Mouse (Mus musculus) CD4-positive, CD25-positive, alpha-beta regulatory T cell, adult 2 months (primary cell): ENCODE data around the gene Zfp318.

ENCODE experiments used
- DNase-seq: peaks from one replicate; pipeline ENCODE4 v3.0.0-alpha.2; 2012; ENCODE audit warnings: low read depth, low spot score

Zfp318 gene

GRCm38 (mm10) chr17:46383294-46384060, at the start of gene Zfp318:
Gene Zfp318, plus strand, starts transcription at chr17:46383731.
- DNase-seq: peak; percentile 96

DNA sequence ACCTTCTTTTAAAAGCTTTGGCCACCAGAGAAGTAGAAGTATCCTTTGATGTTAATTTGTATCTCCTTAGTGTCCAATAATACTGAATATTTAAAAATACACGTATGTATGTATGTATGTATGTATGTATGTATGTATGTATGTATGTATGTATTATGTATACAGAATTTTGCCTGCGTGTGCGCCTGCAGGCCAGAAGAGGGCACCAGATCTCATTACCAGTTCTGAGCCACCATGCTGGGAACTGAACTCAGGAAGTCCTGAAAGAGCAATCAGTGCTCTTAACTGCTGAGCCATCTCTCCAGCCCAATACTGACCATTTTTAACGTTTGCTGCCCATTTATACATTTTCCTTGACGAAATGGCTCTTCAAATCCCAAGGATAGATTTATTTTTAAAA, 47.1 kb upstream of the Zfp318 start:
- DNase-seq: peak; percentile 52

DNA sequence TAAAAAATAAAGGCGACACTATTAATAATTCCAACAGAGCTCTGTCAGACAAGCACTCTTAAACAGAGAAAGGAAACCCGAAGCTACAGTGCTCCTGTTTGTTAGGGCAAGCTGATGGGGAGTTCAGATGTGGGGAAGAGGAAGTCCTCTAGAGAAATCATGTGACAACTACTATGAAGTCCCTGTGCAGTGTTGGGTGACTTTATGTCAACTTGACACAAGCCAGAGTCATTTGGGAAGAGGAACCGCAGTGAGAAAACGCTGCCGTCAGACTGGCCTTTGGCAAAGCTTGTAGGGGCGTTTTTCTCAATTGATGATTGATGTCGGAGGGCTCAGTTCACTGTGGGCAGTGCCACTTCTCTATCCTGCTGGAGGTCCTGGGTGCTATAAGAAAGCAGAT, 42.3 kb upstream of the Zfp318 start:
- no peak for DNase-seq

- no peak for DNase-seq
Observed at GRCm38 (mm10) chr17:46351026-46351700, 32.4 kb upstream of the Zfp318 start.

DNA sequence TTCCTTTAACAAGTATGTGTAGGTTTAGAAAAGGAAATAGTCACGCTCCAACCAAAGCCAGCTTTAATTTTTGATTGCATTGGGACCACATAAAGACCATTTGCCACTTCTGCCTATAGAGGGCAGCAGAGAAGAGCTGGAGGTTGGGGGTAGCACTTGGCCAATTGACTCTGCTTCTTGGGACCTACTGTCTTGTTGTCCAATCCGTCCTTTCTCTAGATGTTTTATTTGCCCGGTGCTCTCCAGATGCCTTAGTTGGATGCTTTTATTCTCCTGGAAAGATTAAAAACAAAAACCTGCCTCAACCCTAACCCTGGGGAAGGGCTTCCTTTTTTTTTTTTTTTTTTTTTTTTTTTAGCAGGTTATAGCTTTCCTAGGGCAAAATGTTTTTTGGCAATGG, 11.7 kb upstream of the Zfp318 start:
- DNase-seq: peak; percentile 80

- peak; percentile 34 for DNase-seq
Observed at GRCm38 (mm10) chr17:46378564-46378963, 5.0 kb upstream of the Zfp318 start.

GRCm38 (mm10) chr17:46384061-46384801, 700 bp downstream of the Zfp318 start:
- DNase-seq: peak; percentile 44

DNA sequence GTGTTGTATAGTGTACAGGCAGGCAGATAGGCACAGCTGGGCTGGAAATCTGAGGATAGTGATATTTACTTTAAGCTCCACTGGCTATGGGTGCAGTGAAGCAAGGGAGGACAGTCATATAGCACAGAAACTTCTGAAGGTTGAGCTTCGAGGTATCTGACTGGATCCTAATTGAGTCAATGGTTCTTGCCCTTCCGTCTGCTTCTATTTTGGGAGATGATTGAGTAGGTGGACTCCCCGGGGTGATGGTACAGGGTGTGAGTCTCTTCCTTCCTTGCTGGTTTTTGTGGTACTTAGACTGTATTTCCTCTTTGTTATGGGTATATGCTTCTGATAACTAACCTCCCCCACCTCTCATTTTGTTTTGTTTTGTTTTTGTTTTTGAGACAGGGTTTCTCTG, 4.7 kb downstream of the Zfp318 start:
- peak; percentile 45 for DNase-seq

- peak; percentile 78 for DNase-seq
Observed at GRCm38 (mm10) chr17:46393012-46393411, 9.5 kb downstream of the Zfp318 start.

- DNase-seq: no peak
Observed at GRCm38 (mm10) chr17:46394631-46395030, 11.1 kb downstream of the Zfp318 start.

GRCm38 (mm10) chr17:46408478-46408877, 24.9 kb downstream of the Zfp318 start:
- peak; percentile 37 for DNase-seq

DNA sequence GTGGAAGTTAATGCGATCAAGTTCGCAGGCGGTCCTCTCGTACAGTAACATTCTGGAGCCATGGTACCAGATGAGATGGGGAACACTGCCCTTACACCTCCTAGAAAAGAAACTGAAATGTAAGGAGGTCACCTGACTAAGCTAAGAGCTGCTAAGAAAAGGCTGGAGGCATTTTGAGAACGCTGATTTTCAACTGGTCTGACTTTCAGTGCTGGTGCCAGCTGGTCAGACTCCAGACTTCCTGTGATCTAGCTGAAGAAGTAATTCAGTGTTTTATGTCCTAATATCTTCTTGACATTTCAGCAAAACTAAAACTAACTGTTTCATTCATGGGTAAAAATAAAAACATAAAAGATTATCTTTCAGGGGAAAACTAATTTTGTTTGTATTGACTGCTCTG, 35.1 kb downstream of the Zfp318 start:
- DNase-seq: no peak

DNA sequence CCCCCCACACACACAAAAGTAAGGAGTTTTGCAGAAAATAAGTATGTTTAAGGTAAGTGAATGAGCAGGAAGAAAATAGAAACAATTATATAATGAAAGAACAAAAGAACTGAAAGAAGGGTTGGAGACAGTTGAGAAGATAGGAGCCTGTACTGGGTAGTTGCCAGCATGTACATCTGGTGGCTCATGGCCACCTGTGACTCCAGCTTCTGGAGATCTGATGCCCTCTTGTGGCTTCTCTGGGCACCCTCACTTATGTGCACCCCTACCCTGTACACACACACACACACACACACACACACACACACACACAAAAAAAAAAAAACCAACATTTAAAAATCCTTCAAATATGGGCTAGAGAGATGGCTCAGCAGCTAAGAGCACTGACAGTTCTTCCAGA, 36.2 kb downstream of the Zfp318 start:
- no peak for DNase-seq

GRCm38 (mm10) chr17:46426496-46426895, 43.0 kb downstream of the Zfp318 start:
- no peak for DNase-seq

GRCm38 (mm10) chr17:46428761-46429414, 45.4 kb downstream of the Zfp318 start, which contains the start of gene Crip3:
Gene Crip3, plus strand, starts transcription at chr17:46428926.
- no peak for DNase-seq

GRCm38 (mm10) chr17:46433627-46434026, 50.1 kb downstream of the Zfp318 start:
- DNase-seq: no peak

DNA sequence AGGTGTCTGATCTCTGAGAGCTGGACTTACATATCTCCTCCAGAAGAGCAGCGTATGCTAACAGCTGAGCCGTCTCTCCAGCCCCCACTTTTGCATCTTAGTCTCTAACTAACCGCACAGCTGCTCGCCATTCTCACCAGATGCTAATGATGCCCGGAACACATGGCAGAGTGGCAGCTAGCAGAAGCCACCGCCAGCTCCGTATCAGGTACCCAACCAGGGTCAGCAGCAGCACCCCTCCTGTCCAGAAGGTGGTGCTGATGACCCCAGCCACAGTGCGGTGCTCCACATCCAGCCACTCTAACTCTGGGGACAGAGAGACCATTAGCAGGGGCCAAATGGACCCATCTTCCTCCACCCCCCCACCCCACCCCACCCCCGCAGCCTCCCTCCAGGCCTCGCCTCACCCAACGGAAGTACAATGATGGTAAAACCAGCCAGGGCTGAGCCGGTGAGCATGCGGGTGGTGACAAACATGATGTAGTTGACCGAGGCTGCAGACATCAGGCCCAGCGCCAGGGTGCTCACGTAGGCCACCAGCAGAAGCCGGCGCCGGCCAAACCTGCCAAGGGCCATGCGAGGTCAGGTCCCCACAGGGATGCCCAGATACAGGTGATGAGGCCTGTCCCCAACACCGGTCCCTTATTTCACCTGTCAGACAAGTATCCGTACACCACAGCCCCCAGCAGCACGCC, 53.3 kb downstream of the Zfp318 start:
- peak; percentile 45 for DNase-seq

GRCm38 (mm10) chr17:46438298-46438873, 54.9 kb downstream of the Zfp318 start, which contains the start of gene Slc22a7:
Gene Slc22a7, minus strand, starts transcription at chr17:46438457.
- no peak for DNase-seq

GRCm38 (mm10) chr17:46439176-46439575, 55.6 kb downstream of the Zfp318 start:
- DNase-seq: no peak

- no peak for DNase-seq
Observed at GRCm38 (mm10) chr17:46444839-46445579, 61.5 kb downstream of the Zfp318 start.
